Mouse (Mus musculus): ENCODE data around the gene Mpp2. TPM values are rescaled to one million over a fixed set of nuclear protein-coding genes. Genes with fewer than 3 reads are reported as not detected.
A peak's percentile ranks its signal among the peaks of the same experiment; 100 is the strongest.

The Mpp2 gene
- polyA plus RNA-seq, 1 experiment from 2014 or later = 36.4 TPM

DNA sequence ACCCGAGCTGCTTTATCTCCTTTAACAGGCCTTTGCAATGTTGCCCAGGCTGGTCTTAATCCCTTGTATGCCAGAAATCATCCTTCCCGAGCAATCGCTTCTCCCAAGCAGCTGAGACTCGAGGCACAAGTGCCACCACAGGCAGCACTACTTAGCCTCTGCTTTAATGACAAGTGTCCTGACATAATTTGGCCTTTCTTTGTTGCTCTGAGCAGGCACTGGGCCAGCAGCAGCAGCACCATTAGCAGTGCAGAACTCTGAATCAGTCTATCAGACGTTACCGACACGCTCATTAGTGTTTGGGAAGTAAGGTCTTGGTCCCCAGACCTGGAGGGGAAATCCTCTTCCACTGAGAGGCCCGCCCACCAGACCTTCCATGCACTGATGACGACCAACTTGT lies 68.6 kb downstream of the Mpp2 start:
- Histone ChIP-seq H3K4me3 (no peak overlapping the region), H3K9me3 (no peaks in the 10 kb centered on the region), H3K36me3 (replicated peaks) (peaks cover 13% of the 10 kb centered on the region; the same call in 1 of the 2 replicates), H3K4me2 (no peak overlapping the region), H3K9ac (no peak overlapping the region), H3K27me3 (replicated peaks) (no peaks in the 10 kb centered on the region), H3K4me1 (peaks cover 11% of the 10 kb centered on the region), H3K27ac (no peak overlapping the region)
- ATAC-seq (replicated peaks) = no peak
- WGBS = 56% methylated on average over 9 of the region's 9 CpGs

DNA sequence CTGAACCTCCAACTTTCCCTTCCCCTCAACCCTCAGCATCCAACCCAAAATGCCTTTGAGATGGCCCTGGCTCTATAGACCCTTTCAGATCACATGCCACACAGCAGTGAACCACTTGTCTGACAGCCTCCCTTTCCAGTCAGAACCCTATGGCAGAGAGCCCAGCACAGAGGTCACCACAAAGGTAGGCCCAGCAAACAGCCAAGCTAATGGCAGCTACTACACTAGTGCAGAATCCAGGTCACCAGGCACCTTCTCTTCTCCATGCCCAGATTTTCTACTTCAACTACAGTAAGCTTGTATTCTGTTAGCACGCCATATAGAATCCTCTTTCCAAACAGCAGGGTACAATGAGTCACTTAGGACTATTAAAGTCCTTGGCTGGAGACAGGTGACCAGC lies 72.2 kb downstream of the Mpp2 start:
- Histone ChIP-seq H3K27me3 (replicated peaks) (no peaks in the 10 kb centered on the region), H3K9ac (no peak overlapping the region)
- WGBS = 97% methylated on average over 1 of the region's 1 CpGs

GRCm38 (mm10) chr11:102015472-102015871 lies 72.8 kb downstream of the Mpp2 start:
- no peak overlapping the region for H3K4me3 ChIP-seq
- 0 out of 2 replicates have a peak overlapping the region, but pooled peaks have one; percentile 8 for H3K27ac ChIP-seq
- H3K4me1 ChIP-seq = peaks cover 5% of the 10 kb centered on the region; the same call in 1 of the 2 replicates
- H3K4me2 ChIP-seq = no peak overlapping the region
- no peak overlapping the region for H3K9ac ChIP-seq
- no peak for ATAC-seq (replicated peaks)
- no peaks in the 10 kb centered on the region for H3K27me3 ChIP-seq (replicated peaks)
- WGBS = 51% methylated on average over 6 of the region's 6 CpGs
- H3K36me3 ChIP-seq (replicated peaks) = peaks cover 25% of the 10 kb centered on the region; the same call in 1 of the 2 replicates
- H3K9me3 ChIP-seq = no peaks in the 10 kb centered on the region

More for the DNA sequence above, 72.2 kb downstream of the Mpp2 start:
- Histone ChIP-seq H3K4me2 (no peak overlapping the region), H3K9me3 (no peaks in the 10 kb centered on the region), H3K4me3 (no peak overlapping the region), H3K27ac (no peak overlapping the region), H3K4me1 (0 out of 2 replicates have a peak, but pooled peaks cover 5% of the 10 kb centered on the region), H3K36me3 (replicated peaks) (peaks cover 20% of the 10 kb centered on the region; the same call in 1 of the 2 replicates)
- no peak for ATAC-seq (replicated peaks)

DNA sequence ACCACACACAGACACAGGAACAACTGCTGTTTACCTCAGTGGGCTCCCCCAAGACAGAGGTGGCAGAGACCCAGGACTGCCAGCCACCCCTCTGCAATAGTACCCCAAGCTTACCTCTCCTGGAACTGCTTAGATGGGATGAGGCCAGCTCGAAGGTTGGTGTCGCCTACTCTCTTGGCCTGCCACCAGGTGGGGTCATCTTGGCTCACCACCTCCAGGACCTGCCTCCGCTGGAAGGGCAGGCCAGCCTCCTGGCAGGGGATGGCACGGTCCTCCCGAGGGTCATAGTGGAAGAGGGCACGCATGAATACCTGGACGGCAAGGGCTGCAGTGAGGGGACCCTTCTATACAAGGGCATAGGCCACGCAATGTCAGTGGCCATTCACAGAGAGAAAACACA lies 75.1 kb downstream of the Mpp2 start:
- Histone ChIP-seq H3K36me3 (replicated peaks) (peaks cover 31% of the 10 kb centered on the region), H3K27ac (no peak overlapping the region), H3K4me3 (no peak overlapping the region), H3K27me3 (replicated peaks) (no peaks in the 10 kb centered on the region), H3K9me3 (no peaks in the 10 kb centered on the region), H3K4me1 (peaks cover 5% of the 10 kb centered on the region; the same call in 1 of the 2 replicates), H3K4me2 (no peak overlapping the region), H3K9ac (no peak overlapping the region)
- WGBS = 86% methylated on average over 8 of the region's 8 CpGs
- no peak for ATAC-seq (replicated peaks)

DNA sequence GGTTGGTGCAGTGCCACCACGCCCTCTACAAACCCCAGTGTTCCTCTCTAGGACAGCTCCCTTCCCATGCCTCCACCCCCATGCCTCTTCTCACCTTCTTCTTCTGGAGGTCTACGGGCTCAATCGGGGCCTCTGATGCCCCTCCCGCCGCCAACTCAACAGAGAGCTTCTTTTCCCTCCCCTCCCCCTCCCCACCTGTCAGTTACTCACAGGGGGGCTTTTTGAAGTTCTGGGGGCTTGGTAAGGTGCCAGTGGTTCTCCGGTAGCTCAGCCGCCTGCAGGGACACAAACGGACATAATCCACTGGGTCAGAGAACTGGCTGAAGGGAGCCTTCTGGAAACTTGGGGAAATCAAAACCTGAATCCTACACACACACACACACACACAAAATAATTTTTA lies 76.8 kb downstream of the Mpp2 start:
- no peak overlapping the region for H3K27ac ChIP-seq
- H3K9me3 ChIP-seq = no peaks in the 10 kb centered on the region
- no peak overlapping the region for H3K4me3 ChIP-seq
- peaks cover 36% of the 10 kb centered on the region for H3K36me3 ChIP-seq (replicated peaks)
- H3K27me3 ChIP-seq (replicated peaks) = no peaks in the 10 kb centered on the region
- no peak overlapping the region for H3K4me2 ChIP-seq
- H3K9ac ChIP-seq = no peak overlapping the region
- no peak for ATAC-seq (replicated peaks)
- 69% methylated on average over 8 of the region's 8 CpGs for WGBS
- peaks cover 5% of the 10 kb centered on the region; the same call in 1 of the 2 replicates for H3K4me1 ChIP-seq

- Histone ChIP-seq H3K4me2 (no peak overlapping the region), H3K9me3 (no peaks in the 10 kb centered on the region), H3K4me1 (peaks cover under 1% of the 10 kb centered on the region; the same call in 1 of the 2 replicates), H3K27me3 (replicated peaks) (no peaks in the 10 kb centered on the region), H3K36me3 (replicated peaks) (peaks cover 36% of the 10 kb centered on the region), H3K9ac (no peak overlapping the region), H3K4me3 (no peak overlapping the region), H3K27ac (peak overlapping the region; percentile 53)
- WGBS = 38% methylated on average over 13 of the region's 13 CpGs
- ATAC-seq (replicated peaks) = peak; percentile 48; the same call in 1 of the 2 replicates
Measured at GRCm38 (mm10) chr11:102010140-102010539, 78.2 kb downstream of the Mpp2 start.

DNA sequence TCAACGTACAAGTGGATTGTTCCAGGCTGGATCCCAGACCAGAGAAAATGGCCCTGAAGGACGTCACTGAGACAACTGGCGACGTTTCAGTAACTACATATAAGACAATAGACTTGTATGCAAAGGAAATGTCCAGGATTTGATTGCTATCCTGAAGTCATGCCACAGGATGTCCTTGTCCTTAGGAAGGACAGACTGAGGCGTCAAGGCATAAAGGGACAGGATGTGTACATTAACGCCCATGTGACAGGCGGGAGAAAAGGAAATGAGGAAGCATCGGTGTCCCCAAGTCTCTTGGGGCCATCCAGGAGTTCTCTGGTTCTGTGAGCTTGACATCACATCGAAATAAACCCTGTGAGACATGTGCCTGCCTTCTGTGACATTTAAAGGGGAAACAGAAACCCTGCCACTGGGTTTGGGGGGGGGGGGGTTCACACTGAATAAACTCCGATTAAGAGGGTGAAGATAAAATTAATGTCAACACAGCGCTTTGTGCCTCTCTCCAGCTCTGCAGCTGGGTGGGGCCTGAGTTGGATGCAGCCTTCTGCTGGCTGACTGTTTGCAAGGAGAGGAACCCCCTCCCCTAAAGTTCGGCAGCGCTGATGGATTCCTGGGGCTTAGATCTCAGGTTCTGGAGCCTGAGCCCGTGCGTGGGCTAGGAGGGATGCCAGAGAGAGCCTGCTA lies 79.2 kb downstream of the Mpp2 start:
- Histone ChIP-seq H3K4me2 (no peak overlapping the region), H3K27me3 (replicated peaks) (no peaks in the 10 kb centered on the region), H3K9me3 (no peaks in the 10 kb centered on the region), H3K36me3 (replicated peaks) (peaks cover 34% of the 10 kb centered on the region), H3K27ac (no peak overlapping the region), H3K9ac (no peak overlapping the region), H3K4me1 (no peaks in the 10 kb centered on the region; the same call in 1 of the 2 replicates), H3K4me3 (no peak overlapping the region)
- no peak for ATAC-seq (replicated peaks)
- WGBS = 84% methylated on average over 15 of the region's 15 CpGs

DNA sequence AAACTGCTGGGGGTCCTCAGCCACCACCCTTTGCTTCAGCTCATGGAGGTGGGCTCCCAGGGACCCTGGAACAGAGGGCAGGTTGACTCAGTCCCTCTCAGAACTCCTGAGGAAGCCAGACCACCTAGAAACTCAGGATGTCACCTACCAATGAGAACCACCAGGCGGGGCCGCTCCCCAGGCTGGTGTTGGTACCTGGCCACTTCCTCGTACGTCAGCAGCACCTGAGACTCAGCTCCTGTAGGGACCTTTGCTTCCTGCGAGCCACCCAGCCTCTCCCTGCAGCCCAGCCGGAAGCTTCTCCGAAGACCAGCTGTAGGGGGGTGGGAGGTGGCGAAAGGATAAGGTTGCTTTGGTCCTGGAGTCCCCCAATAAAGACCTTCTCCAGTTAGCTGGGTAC lies 79.9 kb downstream of the Mpp2 start:
- H3K36me3 ChIP-seq (replicated peaks) = peaks cover 34% of the 10 kb centered on the region

More for the DNA sequence above, 79.9 kb downstream of the Mpp2 start:
- Histone ChIP-seq H3K9ac (no peak overlapping the region), H3K27ac (no peak overlapping the region), H3K4me1 (no peaks in the 10 kb centered on the region; the same call in 1 of the 2 replicates), H3K27me3 (replicated peaks) (no peaks in the 10 kb centered on the region), H3K9me3 (no peaks in the 10 kb centered on the region), H3K4me3 (no peak overlapping the region), H3K4me2 (no peak overlapping the region)
- no peak for ATAC-seq (replicated peaks)
- WGBS = 98% methylated on average over 8 of the region's 8 CpGs

Other genes with a start within 250 kb of the Mpp2 start
- gene Meox1, start 194.1 kb downstream of the Mpp2 start, polyA plus RNA-seq (2015; fragmentation: Nextera tagmentation; extraction: Ambion mirVana) = 0.57 and 0.75 TPM in 2 replicates
- gene Sost, start 121.5 kb downstream of the Mpp2 start, polyA plus RNA-seq (2015; fragmentation: Nextera tagmentation; extraction: Ambion mirVana) = not detected in 2 replicates
- gene Cfap97d1, start 104.2 kb downstream of the Mpp2 start, polyA plus RNA-seq (2015; fragmentation: Nextera tagmentation; extraction: Ambion mirVana) = not detected in 2 replicates
- 21.7 and 22.2 TPM in 2 replicates for gene Dusp3, start 101.5 kb downstream of the Mpp2 start, polyA plus RNA-seq (2015; fragmentation: Nextera tagmentation; extraction: Ambion mirVana)
- gene Mpp3, start 60.1 kb downstream of the Mpp2 start, polyA plus RNA-seq (2015; fragmentation: Nextera tagmentation; extraction: Ambion mirVana) = 60.1 and 62.9 TPM in 2 replicates
- gene Cd300lg, start 47.0 kb downstream of the Mpp2 start, polyA plus RNA-seq (2015; fragmentation: Nextera tagmentation; extraction: Ambion mirVana) = 0.31 and 0.43 TPM in 2 replicates
- not detected in 2 replicates for gene Ppy, start 12.8 kb upstream of the Mpp2 start, polyA plus RNA-seq (2015; fragmentation: Nextera tagmentation; extraction: Ambion mirVana)
- not detected in 2 replicates for gene Pyy, start 19.3 kb upstream of the Mpp2 start, polyA plus RNA-seq (2015; fragmentation: Nextera tagmentation; extraction: Ambion mirVana)
- 0.10 and 0.30 TPM in 2 replicates for gene Nags, start 57.0 kb upstream of the Mpp2 start, polyA plus RNA-seq (2015; fragmentation: Nextera tagmentation; extraction: Ambion mirVana)
- 45.3 and 46.5 TPM in 2 replicates for gene Tmem101, start 67.9 kb upstream of the Mpp2 start, polyA plus RNA-seq (2015; fragmentation: Nextera tagmentation; extraction: Ambion mirVana)
- 111 and 118 TPM in 2 replicates for gene Lsm12, start 96.8 kb upstream of the Mpp2 start, polyA plus RNA-seq (2015; fragmentation: Nextera tagmentation; extraction: Ambion mirVana)
- gene G6pc3, start 101.1 kb upstream of the Mpp2 start, polyA plus RNA-seq (2015; fragmentation: Nextera tagmentation; extraction: Ambion mirVana) = 38.6 and 43.3 TPM in 2 replicates
- 90.3 and 105 TPM in 2 replicates for gene Hdac5, start 141.7 kb upstream of the Mpp2 start, polyA plus RNA-seq (2015; fragmentation: Nextera tagmentation; extraction: Ambion mirVana)
- 2.2 and 2.5 TPM in 2 replicates for gene BC030867, start 160.4 kb upstream of the Mpp2 start, polyA plus RNA-seq (2015; fragmentation: Nextera tagmentation; extraction: Ambion mirVana)
- gene Asb16, start 180.2 kb upstream of the Mpp2 start, polyA plus RNA-seq (2015; fragmentation: Nextera tagmentation; extraction: Ambion mirVana) = 0.05 TPM in 1 of 2 replicates, not detected in the other
- 82.3 and 84.4 TPM in 2 replicates for gene Tmub2, start 196.4 kb upstream of the Mpp2 start, polyA plus RNA-seq (2015; fragmentation: Nextera tagmentation; extraction: Ambion mirVana)
- 31.6 and 31.8 TPM in 2 replicates for gene Atxn7l3, start 208.1 kb upstream of the Mpp2 start, polyA plus RNA-seq (2015; fragmentation: Nextera tagmentation; extraction: Ambion mirVana)
- gene Ubtf, start 231.2 kb upstream of the Mpp2 start, polyA plus RNA-seq (2015; fragmentation: Nextera tagmentation; extraction: Ambion mirVana) = 82.8 and 83.9 TPM in 2 replicates